Comparison of ENCODE assay signal across 22 mouse cellular contexts in genomic region chr5:23439857-23440256, GRCm38 (mm10). TPM values are rescaled to one million over a fixed set of nuclear protein-coding genes. Genes with fewer than 3 reads are reported as not detected.
DNase-seq lines count a peak whose midpoint lies in the region; ATAC-seq and TF ChIP-seq lines count a peak whose summit lies in the region.
"Had no signal": no experiment of that assay in that cellular context is flagged by ENCODE, and none has a peak within 500 bp of the region (broad histone marks: within the 10 kb centered on the region; RNA-seq: fewer than 3 reads in every experiment).

No protein-coding gene starts in this region.

- TF ChIP-seq CTCF in hindbrain, postnatal 0 days (IDR thresholded peaks at IDR 0.05; ENCODE audit: low read depth), result no peak

- H3K4me2 ChIP-seq in forebrain, embryonic 13.5 days, result peak overlapping the region; percentile 10; the same call in 1 of the 2 replicates
- H3K4me2 ChIP-seq in forebrain, embryonic 12.5 days, result no peak overlapping the region
- peak overlapping the region; percentile 27; the same call in 1 of the 2 replicates for H3K4me2 ChIP-seq in hindbrain, postnatal 0 days (ENCODE audit: low read depth, low read length)
- no peak overlapping the region for H3K4me2 ChIP-seq in hindbrain, embryonic 16.5 days (ENCODE audit: low read length)
- peak overlapping the region; percentile 38; the same call in 1 of the 2 replicates for H3K4me2 ChIP-seq in midbrain, embryonic 13.5 days (replicated peaks)
- no peak overlapping the region for H3K4me2 ChIP-seq in midbrain, embryonic 11.5 days
- H3K4me2 ChIP-seq: heart, embryonic 11.5 days; limb, embryonic 13.5 days; liver, embryonic 13.5 days; stomach, embryonic 15.5 days had no signal

- H3K4me1 ChIP-seq in forebrain, embryonic 13.5 days, result peaks cover 44% of the 10 kb centered on the region
- H3K4me1 ChIP-seq in forebrain, embryonic 12.5 days, result peaks cover 20% of the 10 kb centered on the region
- H3K4me1 ChIP-seq in hindbrain, postnatal 0 days (ENCODE audit: insufficient read depth, low read length), result 0 out of 2 replicates have a peak, but pooled peaks cover 3% of the 10 kb centered on the region
- H3K4me1 ChIP-seq in hindbrain, embryonic 16.5 days (ENCODE audit: control insufficient read depth, insufficient read depth, low read depth, low read length), result peaks cover 21% of the 10 kb centered on the region
- peaks cover 43% of the 10 kb centered on the region for H3K4me1 ChIP-seq in midbrain, embryonic 13.5 days (replicated peaks)
- peaks cover 3% of the 10 kb centered on the region for H3K4me1 ChIP-seq in midbrain, embryonic 11.5 days (ENCODE audit: control insufficient read depth, insufficient read depth, low read length)
- H3K4me1 ChIP-seq: stomach, embryonic 15.5 days had no signal

- H3K27me3 ChIP-seq in forebrain, embryonic 13.5 days, result no peaks in the 10 kb centered on the region
- H3K27me3 ChIP-seq in forebrain, embryonic 12.5 days, result no peaks in the 10 kb centered on the region
- no peaks in the 10 kb centered on the region for H3K27me3 ChIP-seq in hindbrain, postnatal 0 days (ENCODE audit: insufficient read depth, low read length)
- no peaks in the 10 kb centered on the region for H3K27me3 ChIP-seq in hindbrain, embryonic 16.5 days (replicated peaks; ENCODE audit: control insufficient read depth, insufficient read depth, low read length)
- H3K27me3 ChIP-seq in midbrain, embryonic 13.5 days, result no peaks in the 10 kb centered on the region
- no peaks in the 10 kb centered on the region for H3K27me3 ChIP-seq in midbrain, embryonic 11.5 days (ENCODE audit: control insufficient read depth, insufficient read depth, low read length)
- H3K27me3 ChIP-seq: limb, embryonic 13.5 days; liver, embryonic 13.5 days; stomach, embryonic 15.5 days had no signal

- no peaks in the 10 kb centered on the region for H3K9me3 ChIP-seq in forebrain, embryonic 13.5 days (replicated peaks)
- no peaks in the 10 kb centered on the region for H3K9me3 ChIP-seq in forebrain, embryonic 12.5 days
- no peaks in the 10 kb centered on the region for H3K9me3 ChIP-seq in hindbrain, postnatal 0 days (ENCODE audit: low read length)
- H3K9me3 ChIP-seq in hindbrain, embryonic 16.5 days (ENCODE audit: control insufficient read depth, low read length), result no peaks in the 10 kb centered on the region
- H3K9me3 ChIP-seq in midbrain, embryonic 13.5 days, result no peaks in the 10 kb centered on the region
- no peaks in the 10 kb centered on the region for H3K9me3 ChIP-seq in midbrain, embryonic 11.5 days (ENCODE audit: control insufficient read depth, low read length)
- H3K9me3 ChIP-seq: embryonic facial prominence, embryonic 10.5 days; forebrain, embryonic 10.5 days; limb, embryonic 13.5 days; liver, embryonic 13.5 days; stomach, embryonic 15.5 days had no signal

- no peak for ATAC-seq in forebrain, embryonic 13.5 days
- no peak for ATAC-seq in forebrain, embryonic 12.5 days (ENCODE audit: low FRiP score)
- ATAC-seq in hindbrain, postnatal 0 days, result no peak
- ATAC-seq in hindbrain, embryonic 16.5 days, result no peak
- ATAC-seq in midbrain, embryonic 13.5 days, result no peak
- no peak for ATAC-seq in midbrain, embryonic 11.5 days (ENCODE audit: low FRiP score)
- ATAC-seq: CD4-positive, CD25-positive, alpha-beta regulatory T cell, adult 4 months; intestine, postnatal 0 days had no signal

- no peak overlapping the region for H3K27ac ChIP-seq in forebrain, embryonic 13.5 days
- H3K27ac ChIP-seq in forebrain, embryonic 12.5 days, result no peak overlapping the region
- no peak overlapping the region for H3K27ac ChIP-seq in hindbrain, postnatal 0 days
- no peak overlapping the region for H3K27ac ChIP-seq in hindbrain, embryonic 16.5 days (ENCODE audit: low read depth, low read length)
- H3K27ac ChIP-seq in midbrain, embryonic 13.5 days, result no peak overlapping the region
- no peak overlapping the region for H3K27ac ChIP-seq in midbrain, embryonic 11.5 days (ENCODE audit: low read depth, low read length)
- H3K27ac ChIP-seq: embryonic facial prominence, embryonic 10.5 days; forebrain, embryonic 10.5 days; limb, embryonic 13.5 days; liver, embryonic 13.5 days; stomach, embryonic 15.5 days had no signal

- DNase-seq in hindbrain, postnatal 0 days (ENCODE audit: low spot score), result no peak
- no peak for DNase-seq in midbrain, embryonic 11.5 days (ENCODE audit: low spot score, missing footprints)
- DNase-seq in fat pad, adult 2 months (ENCODE audit: extremely low read depth, low read depth, low spot score), result peak; percentile 79
- no peak for DNase-seq in right cerebral cortex, adult 18-20 months
- DNase-seq: cerebellum, adult 11-12 months; cerebellum, postnatal 10 days; heart, postnatal 10 days; kidney, postnatal 25 days; layer of hippocampus, postnatal 36 days; liver, embryonic 13.5 days; thymus, postnatal 25 days had no signal

- WGBS in forebrain, embryonic 13.5 days, result 84% methylated on average over 3 of the region's 3 CpGs
- 82% methylated on average over 3 of the region's 3 CpGs for WGBS in forebrain, embryonic 12.5 days
- 83% methylated on average over 3 of the region's 3 CpGs for WGBS in hindbrain, postnatal 0 days
- WGBS in hindbrain, embryonic 16.5 days, result 89% methylated on average over 3 of the region's 3 CpGs
- 81% methylated on average over 3 of the region's 3 CpGs for WGBS in midbrain, embryonic 13.5 days
- 92% methylated on average over 3 of the region's 3 CpGs for WGBS in midbrain, embryonic 11.5 days

- no peaks in the 10 kb centered on the region for H3K36me3 ChIP-seq in forebrain, embryonic 13.5 days (ENCODE audit: poor library complexity, severe bottlenecking)
- no peaks in the 10 kb centered on the region for H3K36me3 ChIP-seq in forebrain, embryonic 12.5 days (replicated peaks)
- no peaks in the 10 kb centered on the region for H3K36me3 ChIP-seq in hindbrain, postnatal 0 days (ENCODE audit: insufficient read depth, low read length)
- H3K36me3 ChIP-seq in hindbrain, embryonic 16.5 days (ENCODE audit: control insufficient read depth, insufficient read depth, low read length), result no peaks in the 10 kb centered on the region
- H3K36me3 ChIP-seq in midbrain, embryonic 13.5 days, result no peaks in the 10 kb centered on the region
- H3K36me3 ChIP-seq in midbrain, embryonic 11.5 days (ENCODE audit: control insufficient read depth, insufficient read depth, low read length), result no peaks in the 10 kb centered on the region
- H3K36me3 ChIP-seq: embryonic facial prominence, embryonic 10.5 days; limb, embryonic 13.5 days; liver, embryonic 13.5 days; stomach, embryonic 15.5 days had no signal

- H3K9ac ChIP-seq in forebrain, embryonic 13.5 days, result no peak overlapping the region
- H3K9ac ChIP-seq in forebrain, embryonic 12.5 days, result no peak overlapping the region
- H3K9ac ChIP-seq in hindbrain, postnatal 0 days (replicated peaks; ENCODE audit: low read length), result no peak overlapping the region
- no peak overlapping the region for H3K9ac ChIP-seq in hindbrain, embryonic 16.5 days (ENCODE audit: low read depth, low read length)
- H3K9ac ChIP-seq in midbrain, embryonic 13.5 days (replicated peaks), result no peak overlapping the region
- no peak overlapping the region for H3K9ac ChIP-seq in midbrain, embryonic 11.5 days (ENCODE audit: low read length)
- H3K9ac ChIP-seq: limb, embryonic 13.5 days; liver, embryonic 13.5 days; stomach, embryonic 15.5 days had no signal

- no peak overlapping the region for H3K4me3 ChIP-seq in forebrain, embryonic 13.5 days
- H3K4me3 ChIP-seq in forebrain, embryonic 12.5 days (replicated peaks), result no peak overlapping the region
- no peak overlapping the region for H3K4me3 ChIP-seq in hindbrain, postnatal 0 days (ENCODE audit: low read length)
- H3K4me3 ChIP-seq in hindbrain, embryonic 16.5 days (ENCODE audit: low read length), result no peak overlapping the region
- no peak overlapping the region for H3K4me3 ChIP-seq in midbrain, embryonic 13.5 days (replicated peaks)
- H3K4me3 ChIP-seq in midbrain, embryonic 11.5 days (ENCODE audit: low read depth, low read length), result no peak overlapping the region
- H3K4me3 ChIP-seq: embryonic facial prominence, embryonic 10.5 days; forebrain, embryonic 10.5 days; limb, embryonic 13.5 days; liver, embryonic 13.5 days; stomach, embryonic 15.5 days had no signal

RNA-seq across cellular contexts. Expression of gene Kmt2e, which starts 5.6 kb away (rescaled TPM):
- 165 and 170 TPM in 2 replicates for polyA plus RNA-seq in forebrain, embryonic 13.5 days (2015; fragmentation: Nextera tagmentation; extraction: Ambion mirVana)
- 138 and 146 TPM in 2 replicates for polyA plus RNA-seq in forebrain, embryonic 12.5 days (2016; fragmentation: Nextera tagmentation; extraction: Ambion mirVana)
- 44.7 and 51.2 TPM in 2 replicates for total RNA-seq in hindbrain, postnatal 0 days (2014; rRNA removed)
- polyA plus RNA-seq in hindbrain, postnatal 0 days (2015; fragmentation: Nextera tagmentation; extraction: Ambion mirVana), result 119 and 124 TPM in 2 replicates
- 139 and 143 TPM in 2 replicates for polyA plus RNA-seq in hindbrain, embryonic 16.5 days (2015; fragmentation: Nextera tagmentation; extraction: Ambion mirVana)
- polyA plus RNA-seq in midbrain, embryonic 13.5 days (2015; fragmentation: Nextera tagmentation; extraction: Ambion mirVana), result 178 and 181 TPM in 2 replicates
- 110 and 115 TPM in 2 replicates for polyA plus RNA-seq in midbrain, embryonic 11.5 days (2014; fragmentation: Nextera tagmentation; extraction: Ambion mirVana)

Comparison
In these comparisons a context has a peak if more than half of its experiments do, and no peak if none do; other contexts are left out.
1. H3K4me2 ChIP-seq: peak in forebrain, embryonic 13.5 days (single experiment), hindbrain, postnatal 0 days (single experiment) and midbrain, embryonic 13.5 days (single experiment); none in forebrain, embryonic 12.5 days (single experiment), hindbrain, embryonic 16.5 days (single experiment) and midbrain, embryonic 11.5 days (single experiment).